Mouse (Mus musculus) liver, adult 2 months (tissue): ENCODE results near the gene Tsen15.

Experiments
- CTCF ChIP-seq: fragments of 200-500 bp; IDR thresholded peaks from 2 replicates; pipeline ENCODE4 v1.5.1; 2011; ENCODE audit warnings: low read depth, low read length, control low read depth
- POLR2A ChIP-seq: fragments of 200-500 bp; IDR thresholded peaks from 2 replicates; pipeline ENCODE4 v1.6.1; 2011; ENCODE audit warnings: low read length, control low read depth; ENCODE audit not compliant: insufficient read depth; ENCODE audit errors: extremely low read depth

DNA sequence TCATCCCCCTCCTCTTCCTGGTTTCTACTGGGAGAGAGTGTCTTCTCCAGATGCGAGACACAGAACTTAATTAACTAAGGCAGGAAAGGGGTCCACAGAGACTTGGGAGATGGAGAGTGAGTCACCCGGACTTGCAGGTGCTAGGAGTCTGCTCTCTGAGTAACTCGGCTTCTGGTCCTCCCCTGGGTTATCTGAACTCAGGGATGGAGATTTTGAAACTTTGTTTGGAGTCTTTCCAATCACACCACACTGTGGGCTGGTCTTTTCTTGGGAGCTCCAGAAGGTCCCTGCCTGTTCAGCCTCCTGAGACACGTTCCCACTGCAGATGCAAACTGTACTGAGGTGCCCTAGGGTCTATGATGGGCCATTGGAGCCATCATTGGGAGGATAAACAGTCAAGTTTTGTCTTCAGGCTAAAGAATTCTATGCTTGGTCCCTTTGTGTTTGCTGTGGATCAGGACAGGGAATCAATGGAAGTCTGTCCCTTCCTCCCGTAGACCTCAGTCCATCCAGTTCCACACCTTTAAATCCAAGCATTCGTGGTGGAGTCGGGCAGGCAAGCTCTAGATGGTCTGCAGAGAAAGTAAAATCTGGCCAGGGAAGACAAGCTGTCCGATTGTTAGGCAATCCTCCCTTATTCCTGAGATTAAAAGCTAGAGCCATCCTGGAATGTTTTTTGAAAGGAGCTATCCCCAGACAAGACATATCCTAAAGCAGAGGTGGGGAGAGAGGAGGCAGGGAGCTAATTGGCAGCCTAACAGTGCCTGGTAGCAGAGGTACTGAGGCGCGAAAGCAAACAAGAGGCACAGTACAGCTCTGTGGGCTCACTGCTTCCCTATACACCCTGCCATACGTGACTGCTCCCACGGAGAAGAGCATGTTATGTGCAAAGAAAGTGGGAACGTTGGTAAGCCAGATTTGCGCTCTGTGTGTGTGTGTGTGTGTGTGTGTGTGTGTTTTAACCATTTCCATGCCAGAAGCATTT lies 14.4 kb upstream of the Tsen15 start:
- TF ChIP-seq CTCF (no peak), POLR2A (no peak)
